Mouse (Mus musculus) CH12.LX (cell line): ENCODE measurements around the gene Ascc2. TPM values are rescaled to one million over a fixed set of nuclear protein-coding genes. Genes with fewer than 3 reads are reported as not detected.

Source experiments
- DNase-seq: peaks from one replicate; pipeline ENCODE4 v3.0.0-alpha.2; 2013; ENCODE audit errors: extremely low read depth
- H3K27ac ChIP-seq: 2 replicates; pipeline ENCODE4 v1.5.1; 2012; ENCODE audit warnings: low read depth, mild to moderate bottlenecking, control low read depth, moderate library complexity; ENCODE audit not compliant: insufficient read depth
- H3K27me3 ChIP-seq: replicated peaks from 2 replicates; pipeline ENCODE3; 2012; ENCODE audit warnings: inconsistent platforms
- H3K36me3 ChIP-seq, 2 experiments: replicated peaks in 1 of 2; 2 replicates each; pipeline versions ENCODE3 to v1.6.1; 2012; ENCODE audit warnings: inconsistent platforms in 1 of 2, low read length in 1 of 2, mild to moderate bottlenecking in 1 of 2, mixed read lengths in 1 of 2, moderate library complexity in 1 of 2; ENCODE audit not compliant: control insufficient read depth in 1 of 2, insufficient read depth in 1 of 2
- H3K4me1 ChIP-seq, 2 experiments: 2 replicates each; pipeline ENCODE4 v1.6.1; 2012; ENCODE audit warnings: inconsistent platforms in 1 of 2, moderate library complexity in 1 of 2; ENCODE audit not compliant: insufficient read depth in 2 of 2, control insufficient read depth in 1 of 2
- H3K4me2 ChIP-seq: 2 replicates; pipeline ENCODE4 v1.6.1; 2012; ENCODE audit warnings: low read depth, mild to moderate bottlenecking, control low read depth; ENCODE audit not compliant: poor library complexity, insufficient read depth, severe bottlenecking
- H3K4me3 ChIP-seq, 3 experiments: fragments of 150-350 bp in 1 of 3; sonication (generic) in 1 of 3; replicated peaks in 1 of 3; 2 replicates each; pipeline versions ENCODE3 to v1.5.1; 2011 to 2012; ENCODE audit warnings: low read depth in 2 of 3, low read length in 2 of 3, mild to moderate bottlenecking in 2 of 3, moderate library complexity in 2 of 3, control low read depth in 1 of 3, improper control_type of control experiment in 1 of 3, inconsistent platforms in 1 of 3, mixed read lengths in 1 of 3; ENCODE audit not compliant: poor library complexity in 1 of 3
- H3K79me2 ChIP-seq: replicated peaks from 2 replicates; pipeline ENCODE4 v1.6.1; 2012; ENCODE audit warnings: mild to moderate bottlenecking, moderate library complexity; ENCODE audit not compliant: control insufficient read depth, poor library complexity, insufficient read depth, severe bottlenecking; ENCODE audit errors: extremely low read depth
- H3K9ac ChIP-seq: 2 replicates; pipeline ENCODE4 v1.6.1; 2012; ENCODE audit warnings: low read depth, mild to moderate bottlenecking, control low read depth, moderate library complexity; ENCODE audit not compliant: insufficient read depth
- H3K9me3 ChIP-seq: replicated peaks from 2 replicates; pipeline ENCODE3; 2012; ENCODE audit warnings: low read length, inconsistent platforms, mixed read lengths
- BHLHE40 ChIP-seq: IDR thresholded peaks from 2 replicates; pipeline ENCODE4 v1.6.1; 2011; ENCODE audit warnings: mild to moderate bottlenecking, low read depth, low read length, improper control_type of control experiment
- CHD1 ChIP-seq: IDR thresholded peaks from 2 replicates; pipeline ENCODE4 v1.6.1; 2012; ENCODE audit warnings: low read depth, low read length, improper control_type of control experiment, inconsistent platforms
- CHD2 ChIP-seq: IDR thresholded peaks from 2 replicates; pipeline ENCODE4 v1.6.1; 2011; ENCODE audit warnings: low read length, improper control_type of control experiment
- CTCF ChIP-seq, 2 experiments: IDR thresholded peaks in 1 of 2; conservative IDR thresholded peaks in 1 of 2; 2 replicates each; pipeline ENCODE4 v1.5.1; 2011 to 2012; ENCODE audit warnings: low read depth in 2 of 2, low read length in 2 of 2, improper control_type of control experiment in 1 of 2, inconsistent platforms in 1 of 2, mild to moderate bottlenecking in 1 of 2, moderate library complexity in 1 of 2
- E2F4 ChIP-seq: IDR thresholded peaks from 2 replicates; pipeline ENCODE4 v1.6.1; 2011; ENCODE audit warnings: low read depth, low read length, improper control_type of control experiment; ENCODE audit not compliant: insufficient replicate concordance
- ELF1 ChIP-seq: IDR thresholded peaks from 2 replicates; pipeline ENCODE4 v1.6.1; 2014; ENCODE audit warnings: low read depth, mild to moderate bottlenecking, inconsistent platforms, low read length, improper control_type of control experiment
- ETS1 ChIP-seq: conservative IDR thresholded peaks from 2 replicates; pipeline ENCODE4 v1.6.1; 2012; ENCODE audit warnings: low read depth, mild to moderate bottlenecking, inconsistent platforms, low read length, improper control_type of control experiment, moderate library complexity
- GABPA ChIP-seq: IDR thresholded peaks from 2 replicates; pipeline ENCODE4 v1.6.1; 2012; ENCODE audit warnings: low read depth, low read length, improper control_type of control experiment, inconsistent platforms; ENCODE audit not compliant: insufficient replicate concordance
- HCFC1 ChIP-seq: IDR thresholded peaks from 2 replicates; pipeline ENCODE4 v1.6.1; 2012; ENCODE audit warnings: low read depth, mild to moderate bottlenecking, inconsistent platforms, low read length, improper control_type of control experiment
- IRF4 ChIP-seq: IDR thresholded peaks from 2 replicates; pipeline ENCODE4 v1.6.1; 2014; ENCODE audit warnings: low read depth, mild to moderate bottlenecking, inconsistent platforms, low read length, improper control_type of control experiment
- JUN ChIP-seq: IDR thresholded peaks from 2 replicates; pipeline ENCODE4 v1.6.1; 2011; ENCODE audit warnings: low read depth, mild to moderate bottlenecking, low read length, improper control_type of control experiment, moderate library complexity; ENCODE audit not compliant: insufficient read depth
- JUND ChIP-seq: conservative IDR thresholded peaks from 2 replicates; pipeline ENCODE4 v1.6.1; 2011; ENCODE audit warnings: low read depth, low read length, improper control_type of control experiment
- KAT2A ChIP-seq: IDR thresholded peaks from 2 replicates; pipeline ENCODE4 v1.6.1; 2012; ENCODE audit warnings: low read length, improper control_type of control experiment, inconsistent platforms; ENCODE audit not compliant: insufficient replicate concordance
- MAFK ChIP-seq: IDR thresholded peaks from 2 replicates; pipeline ENCODE4 v1.6.1; 2011; ENCODE audit warnings: low read length, improper control_type of control experiment; ENCODE audit not compliant: insufficient replicate concordance
- MYC ChIP-seq: IDR thresholded peaks from 2 replicates; pipeline ENCODE4 v1.6.1; 2011; ENCODE audit warnings: low read depth, mild to moderate bottlenecking, improper control_type of control experiment, low read length
- NELFE ChIP-seq: IDR thresholded peaks from 2 replicates; pipeline ENCODE4 v1.6.1; 2011; ENCODE audit warnings: low read depth, low read length, improper control_type of control experiment
- NRF1 ChIP-seq: IDR thresholded peaks from 2 replicates; pipeline ENCODE4 v1.6.1; 2014; ENCODE audit warnings: low read depth, mild to moderate bottlenecking, inconsistent platforms, low read length, improper control_type of control experiment, moderate library complexity
- PAX5 ChIP-seq: IDR thresholded peaks from 2 replicates; pipeline ENCODE4 v1.6.1; 2012; ENCODE audit warnings: low read length, inconsistent platforms, mixed read lengths
- POLR2A ChIP-seq: IDR thresholded peaks from 2 replicates; pipeline ENCODE4 v1.6.1; 2011; ENCODE audit warnings: low read depth, mild to moderate bottlenecking, improper control_type of control experiment, low read length
- POLR2AphosphoS2 ChIP-seq: IDR thresholded peaks from 2 replicates; pipeline ENCODE4 v1.6.1; 2011; ENCODE audit warnings: low read depth, low read length, improper control_type of control experiment
- SIN3A ChIP-seq: IDR thresholded peaks from 2 replicates; pipeline ENCODE4 v1.6.1; 2012; ENCODE audit warnings: low read length, improper control_type of control experiment, inconsistent platforms
- TBP ChIP-seq: conservative IDR thresholded peaks from 2 replicates; pipeline ENCODE4 v1.6.1; 2011; ENCODE audit warnings: low read depth, low read length, improper control_type of control experiment
- USF1 ChIP-seq: IDR thresholded peaks from 2 replicates; pipeline ENCODE4 v1.6.1; 2014; ENCODE audit warnings: low read depth, mild to moderate bottlenecking, inconsistent platforms, low read length, improper control_type of control experiment
- USF2 ChIP-seq: conservative IDR thresholded peaks from 2 replicates; pipeline ENCODE4 v1.6.1; 2011; ENCODE audit warnings: low read depth, low read length, improper control_type of control experiment
- ZKSCAN1 ChIP-seq: IDR thresholded peaks from 2 replicates; pipeline ENCODE4 v1.6.1; 2012; ENCODE audit warnings: low read depth, inconsistent platforms, low read length, improper control_type of control experiment, borderline replicate concordance
- dilution Hi-C: fragments of 300-500 bp; cut with MboI; formaldehyde crosslinking; loops from 2 replicates; pipeline ENCODE4 v1.14.3; 2020; ENCODE audit warnings: low sequenced_read_pairs; ENCODE audit not compliant: extremely low pct_unique_long_range_greater_than_20kb, extremely low pct_ligation_motif_present
- in situ Hi-C: fragments of 300-500 bp; cut with MboI; formaldehyde crosslinking; loops from 3 replicates; pipeline ENCODE4 v1.14.3; 2019; ENCODE audit warnings: low sequenced_read_pairs, low pct_ligation_motif_present, low pct_unique_long_range_greater_than_20kb, mixed read lengths
- polyA plus RNA-seq: library from polyadenylated mRNA; unstranded; fragments of >175 nt; gene quantifications from 2 replicates; pipeline ENCODE4 v1.2.1, GENCODE M21; 2012; ENCODE audit warnings: low read depth; ENCODE audit not compliant: insufficient read length
- total RNA-seq, 2 experiments: library from RNA; depleted of rRNA; stranded (reverse); fragments of 300-350 nt in 1 of 2; fragments of >200 nt in 1 of 2; gene quantifications; 2 replicates each; pipeline ENCODE4 v1.2.3; 2012 to 2014

Ascc2 gene
- total and polyA plus RNA-seq, 3 experiments = 25.1 to 52.9 (median 34.6) TPM

GRCm38 (mm10) chr11:4661871-4662495 lies 24.4 kb downstream of the Ascc2 start:
- H3K9ac ChIP-seq = peak overlapping the region; percentile 12; the same call in 1 of the 2 replicates
- dilution Hi-C loops (no loop called here), in situ Hi-C loops (no loop called here)
- TF ChIP-seq CTCF (conservative IDR thresholded peaks at IDR 0.05 in 1 of 2, IDR thresholded peaks at IDR 0.05 in 1 of 2; ENCODE audit: low read depth in 2 of 2, low read length in 2 of 2) (no peak), KAT2A (no peak), CHD1 (no peak), TBP (no peak), NRF1 (no peak), JUND (no peak), HCFC1 (no peak), USF2 (no peak), JUN (no peak), GABPA (no peak), IRF4 (no peak), E2F4 (no peak), BHLHE40 (no peak), PAX5 (no peak)
- TF ChIP-seq, all 38 proteins: peak for 0
- H3K4me1 ChIP-seq = peaks cover 3 to 29% of the 10 kb centered on the region in 2 experiments
- H3K36me3 ChIP-seq = peaks cover 35 to 53% of the 10 kb centered on the region in 2 experiments
- peak overlapping the region; percentile 27; the same call in 1 of the 2 replicates for H3K27ac ChIP-seq
- peak overlapping the region; percentile 62; the same call in 1 of the 2 replicates for H3K4me2 ChIP-seq
- no peaks in the 10 kb centered on the region for H3K27me3 ChIP-seq
- H3K9me3 ChIP-seq = no peaks in the 10 kb centered on the region
- H3K79me2 ChIP-seq = no peaks in the 10 kb centered on the region
- DNase-seq = peak; percentile 16
- no peak overlapping the region for H3K4me3 ChIP-seq

DNA sequence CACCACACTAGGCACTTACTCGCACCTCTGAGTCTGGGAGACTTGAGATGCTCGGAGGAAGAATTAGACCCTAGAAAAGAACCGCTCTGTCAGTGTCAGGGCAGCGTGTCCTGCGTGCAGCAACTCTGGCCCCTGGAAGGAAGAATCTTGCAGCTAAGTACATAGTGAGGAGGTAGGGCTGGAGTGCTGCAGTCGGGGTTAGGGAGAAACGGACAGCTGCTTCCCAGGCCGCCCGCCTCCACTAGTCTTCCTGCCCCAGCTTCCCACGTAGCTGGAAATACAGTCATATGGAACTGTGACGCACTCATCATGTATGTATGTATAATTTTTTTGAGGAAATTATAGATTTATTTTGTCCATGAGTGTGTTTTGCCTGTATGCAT lies 24.9 kb downstream of the Ascc2 start:
- no peak for TF ChIP-seq POLR2A
- no peak for TF ChIP-seq ZKSCAN1
- no peak for TF ChIP-seq MYC
- no peak for TF ChIP-seq NELFE
- TF ChIP-seq SIN3A = no peak
- TF ChIP-seq CTCF (conservative IDR thresholded peaks at IDR 0.05 in 1 of 2, IDR thresholded peaks at IDR 0.05 in 1 of 2; ENCODE audit: low read depth in 2 of 2, low read length in 2 of 2) = no peak
- no peak for TF ChIP-seq ELF1
- no peak for TF ChIP-seq ETS1
- no peak for TF ChIP-seq BHLHE40
- TF ChIP-seq USF1 = no peak
- TF ChIP-seq MAFK = no peak
- no peak for TF ChIP-seq POLR2AphosphoS2
- no peak for TF ChIP-seq CHD2
- TF ChIP-seq CHD1 = no peak
- in situ Hi-C loops = no loop called here
- Histone ChIP-seq H3K9me3 (no peaks in the 10 kb centered on the region), H3K4me1 (peaks cover 3 to 29% of the 10 kb centered on the region in 2 experiments), H3K4me2 (no peak overlapping the region), H3K36me3 (peaks cover 36 to 53% of the 10 kb centered on the region in 2 experiments), H3K27me3 (no peaks in the 10 kb centered on the region), H3K4me3 (no peak overlapping the region), H3K27ac (no peak overlapping the region), H3K9ac (no peak overlapping the region), H3K79me2 (no peaks in the 10 kb centered on the region)
- dilution Hi-C loops = no loop called here
- DNase-seq = no peak
